ENCODE assay signal across 8 mouse cellular contexts in the genomic region with DNA sequence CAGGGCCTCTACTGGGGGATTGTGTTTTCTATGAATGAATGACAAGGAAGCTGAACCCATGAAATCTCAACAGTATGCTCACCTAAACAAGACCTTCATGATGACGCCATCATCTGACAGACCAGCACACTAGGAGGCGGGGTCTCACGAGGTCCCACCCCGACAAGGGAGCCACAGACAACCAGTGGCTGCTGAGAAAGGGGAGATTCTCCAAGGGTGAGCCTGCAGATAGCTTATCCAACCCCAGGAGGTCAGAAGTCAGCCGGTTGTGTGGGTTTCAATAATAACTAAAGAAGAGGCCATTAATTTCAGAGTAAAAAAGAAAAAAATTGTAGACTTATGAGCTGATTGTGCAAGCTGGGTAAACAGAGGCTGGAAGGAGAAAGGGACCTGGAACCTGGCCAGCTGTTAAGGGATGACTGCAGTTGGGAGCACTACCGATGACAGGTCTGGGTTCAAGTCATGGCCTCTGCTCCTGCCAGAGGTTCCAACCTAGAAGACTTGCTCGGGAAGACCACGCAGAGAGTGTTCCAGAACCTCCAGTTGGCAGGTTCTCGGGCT.
DNase-seq lines count a peak whose midpoint lies in the region; ATAC-seq and TF ChIP-seq lines count a peak whose summit lies in the region.

No protein-coding gene starts in this region.

- no peak for ATAC-seq in forebrain, embryonic 11.5 days (replicated peaks; ENCODE audit: low FRiP score)
- ATAC-seq in limb, embryonic 13.5 days (ENCODE audit: low FRiP score, low read depth), result no peak

- no peaks in the 10 kb centered on the region for H3K27me3 ChIP-seq in heart, adult 2 months (ENCODE audit: control insufficient read depth, insufficient read depth, low read length)
- peaks cover 44% of the 10 kb centered on the region for H3K27me3 ChIP-seq in CH12.LX (replicated peaks)
- H3K27me3 ChIP-seq in forebrain, embryonic 11.5 days (ENCODE audit: control insufficient read depth, insufficient read depth, low read length), result no peaks in the 10 kb centered on the region
- no peaks in the 10 kb centered on the region for H3K27me3 ChIP-seq in limb, embryonic 13.5 days

- dilution Hi-C loops in CH12.LX (cut with MboI; ENCODE audit: extremely low pct_ligation_motif_present, extremely low pct_unique_long_range_greater_than_20kb, low sequenced_read_pairs), result no loop called here

- H3K4me2 ChIP-seq in CH12.LX (ENCODE audit: insufficient read depth, low read depth, poor library complexity, severe bottlenecking), result no peak overlapping the region; the same call in 1 of the 2 replicates
- no peak overlapping the region; the same call in 1 of the 2 replicates for H3K4me2 ChIP-seq in forebrain, embryonic 11.5 days (ENCODE audit: low read depth, low read length, severe bottlenecking)
- H3K4me2 ChIP-seq in limb, embryonic 13.5 days (replicated peaks), result no peak overlapping the region

- no peak overlapping the region for H3K4me3 ChIP-seq in heart, adult 2 months
- H3K4me3 ChIP-seq in CH12.LX (replicated peaks in 1 of 3; ENCODE audit: low read depth in 2 of 3, low read length in 2 of 3, poor library complexity in 1 of 3), result no peak overlapping the region
- H3K4me3 ChIP-seq in forebrain, embryonic 11.5 days (ENCODE audit: low read depth, low read length), result no peak overlapping the region
- H3K4me3 ChIP-seq in limb, embryonic 13.5 days, result no peak overlapping the region

- H3K27ac ChIP-seq in heart, adult 2 months, result peak overlapping the region; percentile 94
- H3K27ac ChIP-seq in CH12.LX (ENCODE audit: insufficient read depth, low read depth), result peak overlapping the region; percentile 37; the same call in 1 of the 2 replicates
- peak overlapping the region; percentile 93 for H3K27ac ChIP-seq in forebrain, embryonic 11.5 days (ENCODE audit: low read depth, low read length)
- peak overlapping the region; percentile 91; the same call in 1 of the 2 replicates for H3K27ac ChIP-seq in limb, embryonic 13.5 days

- no peak for TF ChIP-seq RAD21 in CH12.LX (IDR thresholded peaks at IDR 0.05; ENCODE audit: low read depth, low read length)

- peak in 1 of 2 experiments; percentile 42 for DNase-seq in heart, adult 2 months
- no peak for DNase-seq in heart, postnatal 4 days
- no peak for DNase-seq in CH12.LX (ENCODE audit: extremely low read depth)
- DNase-seq in forebrain, embryonic 11.5 days (ENCODE audit: low spot score), result no peak
- no peak for DNase-seq in frontal cortex, postnatal 14 days (ENCODE audit: low spot score in 2 of 2)
- DNase-seq in right cerebral cortex, postnatal 25 days, result no peak
- no peak for DNase-seq in layer of hippocampus, postnatal 25 days (ENCODE audit: extremely low spot score in 1 of 2, low spot score in 1 of 2)

- H3K4me1 ChIP-seq in heart, adult 2 months (ENCODE audit: control insufficient read depth, insufficient read depth, low read length), result peaks cover 33% of the 10 kb centered on the region
- H3K4me1 ChIP-seq in CH12.LX (ENCODE audit: control insufficient read depth in 1 of 2, insufficient read depth in 2 of 2), result peaks cover 18 to 41% of the 10 kb centered on the region in 2 experiments
- peaks cover 57% of the 10 kb centered on the region for H3K4me1 ChIP-seq in forebrain, embryonic 11.5 days (replicated peaks; ENCODE audit: control insufficient read depth, insufficient read depth, low read length)
- H3K4me1 ChIP-seq in limb, embryonic 13.5 days, result peaks cover 76% of the 10 kb centered on the region

- H3K9me3 ChIP-seq in CH12.LX (replicated peaks; ENCODE audit: low read length), result no peaks in the 10 kb centered on the region
- H3K9me3 ChIP-seq in forebrain, embryonic 11.5 days (ENCODE audit: control insufficient read depth, low read length), result no peaks in the 10 kb centered on the region
- H3K9me3 ChIP-seq in limb, embryonic 13.5 days, result no peaks in the 10 kb centered on the region

- 68% methylated on average over 9 of the region's 9 CpGs for whole genome bisulfite sequencing in heart, adult 2 months
- WGBS in forebrain, embryonic 11.5 days, result 70% methylated on average over 9 of the region's 9 CpGs
- 63% methylated on average over 9 of the region's 9 CpGs for WGBS in limb, embryonic 13.5 days

- no peak for TF ChIP-seq EP300 in heart, adult 2 months (IDR thresholded peaks at IDR 0.05; ENCODE audit: insufficient read depth, low read depth, low read length)
- no peak for TF ChIP-seq EP300 in CH12.LX (IDR thresholded peaks at IDR 0.05; ENCODE audit: low read length)

- no peaks in the 10 kb centered on the region for H3K36me3 ChIP-seq in heart, adult 2 months (ENCODE audit: control insufficient read depth, insufficient read depth, low read length)
- no peaks in the 10 kb centered on the region for H3K36me3 ChIP-seq in CH12.LX (replicated peaks in 1 of 2; ENCODE audit: control insufficient read depth in 1 of 2, insufficient read depth in 1 of 2, low read length in 1 of 2)
- no peaks in the 10 kb centered on the region for H3K36me3 ChIP-seq in forebrain, embryonic 11.5 days (ENCODE audit: control insufficient read depth, insufficient read depth, low read length)
- no peaks in the 10 kb centered on the region for H3K36me3 ChIP-seq in limb, embryonic 13.5 days

- H3K9ac ChIP-seq in heart, adult 2 months (ENCODE audit: low read depth, low read length), result no peak overlapping the region
- no peak overlapping the region for H3K9ac ChIP-seq in CH12.LX (ENCODE audit: insufficient read depth, low read depth)
- H3K9ac ChIP-seq in forebrain, embryonic 11.5 days (ENCODE audit: low read length), result peak overlapping the region; percentile 20; the same call in 1 of the 2 replicates
- H3K9ac ChIP-seq in limb, embryonic 13.5 days, result no peak overlapping the region

- intact Hi-C loops in heart, adult 2 months (cut with DNase I), result loop anchor here (2.0 to 10.0 kb wide), 4 partner anchors 39 to 118 kb away; a partner anchor contains a TSS

- H3K79me2 ChIP-seq in heart, adult 2 months (replicated peaks; ENCODE audit: control insufficient read depth, insufficient read depth, low read length), result no peaks in the 10 kb centered on the region
- H3K79me2 ChIP-seq in CH12.LX (replicated peaks; ENCODE audit: control insufficient read depth, extremely low read depth, insufficient read depth, poor library complexity, severe bottlenecking), result no peaks in the 10 kb centered on the region

- no peak for TF ChIP-seq POLR2A in heart, adult 2 months (IDR thresholded peaks at IDR 0.05; ENCODE audit: insufficient read depth, low read depth, low read length)
- TF ChIP-seq POLR2A in CH12.LX (IDR thresholded peaks at IDR 0.05; ENCODE audit: low read depth, low read length), result no peak

- in situ Hi-C loops in CH12.LX (cut with MboI; ENCODE audit: low pct_ligation_motif_present, low pct_unique_long_range_greater_than_20kb, low sequenced_read_pairs), result loop anchor here (10.0 kb wide), 1 partner anchor 248 kb away; no protein-coding TSS in a partner anchor

- TF ChIP-seq CTCF in heart, adult 2 months (IDR thresholded peaks at IDR 0.05), result no peak
- TF ChIP-seq CTCF in CH12.LX (conservative IDR thresholded peaks at IDR 0.05 in 1 of 2, IDR thresholded peaks at IDR 0.05 in 1 of 2; ENCODE audit: low read depth in 2 of 2, low read length in 2 of 2), result no peak

TF ChIP-seq in CH12.LX, 34 proteins besides CTCF, POLR2A, EP300 and RAD21:
- TF ChIP-seq ZKSCAN1 (IDR thresholded peaks at IDR 0.05; ENCODE audit: borderline replicate concordance, low read depth, low read length), result no peak
- TF ChIP-seq MAX (IDR thresholded peaks at IDR 0.05; ENCODE audit: low read length), result no peak

Comparison
In these comparisons a context has a peak if more than half of its experiments do, and no peak if none do; other contexts are left out.
1. H3K27ac ChIP-seq: peak in every context shown above with its lines; median percentile 94 in heart, adult 2 months; 93 in forebrain, embryonic 11.5 days; 91 in limb, embryonic 13.5 days; 37 in CH12.LX.